Mouse (Mus musculus) left cerebral cortex, adult 2 months (tissue): ENCODE measurements at regions not wholly inside any gene's neighbourhood (a gene's known extent, or its start where the extent isn't known, plus 50 kb on each side); places are given as distances from the start of the nearest gene placed in this dataset.

Experiments
- DNase-seq, 2 experiments: peaks; one replicate each; pipeline ENCODE4 v3.0.0; 2021 to 2022; ENCODE audit warnings: low spot score in 2 of 2, mixed read lengths in 1 of 2; ENCODE audit errors: extremely low spot score in 1 of 2
- H3K27ac ChIP-seq: fragments of 200-600 bp; 2 replicates; pipeline ENCODE4 v1.8.1; 2022
- H3K4me3 ChIP-seq: fragments of 200-600 bp; 2 replicates; pipeline ENCODE4 v1.8.1; 2022
- CTCF ChIP-seq: fragments of 200-600 bp; IDR thresholded peaks from 2 replicates; pipeline ENCODE4 v1.8.1; 2022; ENCODE audit warnings: antibody characterized with exemption, mild to moderate bottlenecking, moderate library complexity
- intact Hi-C: fragments of 180-260 bp; cut with DNase I; formaldehyde crosslinking; loops from one replicate; pipeline ENCODE4 v1.15.1; 2025

DNA sequence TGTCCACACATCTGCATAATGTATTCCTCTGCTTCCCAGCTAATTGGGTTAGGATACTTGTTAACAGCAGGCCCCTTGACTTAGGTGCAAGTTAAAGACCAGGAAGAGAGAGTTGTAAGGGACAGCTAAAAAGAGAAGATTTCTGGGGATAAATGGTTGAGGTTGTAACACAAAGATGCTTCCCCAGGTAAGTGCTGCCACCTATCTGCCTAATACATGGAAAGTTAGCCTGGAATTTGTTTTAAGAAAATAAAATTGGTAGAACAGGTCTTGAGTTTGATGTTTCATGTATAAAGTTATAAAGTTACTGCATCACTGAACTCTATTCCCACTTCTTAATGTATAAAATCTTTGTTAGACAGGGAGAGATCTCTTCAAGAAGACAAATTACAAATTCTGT lies 232.4 kb upstream of the Aga start:
- DNase-seq = peak in 1 of 2 experiments; percentile 10
- intact Hi-C loops = no loop called here
- TF ChIP-seq CTCF = peak; percentile 51

DNA sequence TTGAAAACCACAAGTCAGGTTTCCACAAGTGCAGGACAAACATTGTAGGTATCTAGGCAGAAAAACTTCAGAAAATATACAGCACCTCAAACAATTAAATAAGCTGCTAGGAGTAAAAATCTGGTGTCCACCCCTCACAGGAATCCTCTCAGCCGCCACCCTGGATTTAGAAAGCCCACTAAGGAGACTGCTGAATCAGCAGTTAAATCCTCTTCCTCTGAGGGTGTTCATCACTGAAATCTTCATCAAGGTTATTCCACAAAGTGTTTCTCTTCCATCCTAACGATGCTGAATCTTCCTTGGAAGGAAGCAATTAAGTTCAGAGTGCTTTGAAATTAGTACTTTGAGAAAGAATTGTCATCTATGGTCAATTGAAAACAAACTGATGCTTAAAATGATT lies 230.5 kb upstream of the Aga start:
- DNase-seq = no peak
- intact Hi-C loops = no loop called here
- Histone ChIP-seq H3K4me3 (no peak overlapping the region), H3K27ac (no peak overlapping the region)
- TF ChIP-seq CTCF = no peak

More for the DNA sequence above, 232.4 kb upstream of the Aga start:
- no peak overlapping the region for H3K4me3 ChIP-seq
- no peak overlapping the region for H3K27ac ChIP-seq
